Mouse (Mus musculus) embryonic facial prominence, embryonic 13.5 days (tissue): ENCODE results near the gene Rfc5. TPM values are rescaled to one million over a fixed set of nuclear protein-coding genes. Genes with fewer than 3 reads are reported as not detected.
"Not testable (repeated sequence)": the region's sequence is repeated elsewhere in the genome, so short reads cannot be mapped to it uniquely, and the experiment has no call there.

ENCODE experiments used
- ATAC-seq: fragments of 200-750 bp; cut with Nextera tagmentation; 2 replicates; pipeline ENCODE4 v1.8.0; 2017; ENCODE audit warnings: low read depth; ENCODE audit not compliant: insufficient number of reproducible peaks, insufficient read depth, low FRiP score, low TSS enrichment
- H3K27ac ChIP-seq: fragments of 300-500 bp; sonication (generic); 2 replicates; pipeline ENCODE4 v1.5.1; 2015; ENCODE audit warnings: moderate library complexity, mild to moderate bottlenecking, inconsistent platforms
- H3K27me3 ChIP-seq: fragments of 300-500 bp; sonication (generic); 2 replicates; pipeline ENCODE4 v1.6.1; 2015; ENCODE audit warnings: mild to moderate bottlenecking, inconsistent platforms
- H3K36me3 ChIP-seq: fragments of 300-500 bp; sonication (generic); 2 replicates; pipeline ENCODE4 v1.6.1; 2015; ENCODE audit warnings: mild to moderate bottlenecking, inconsistent platforms
- H3K4me1 ChIP-seq: fragments of 300-500 bp; sonication (generic); 2 replicates; pipeline ENCODE4 v1.6.1; 2015; ENCODE audit warnings: inconsistent platforms
- H3K4me2 ChIP-seq: fragments of 300-500 bp; sonication (generic); 2 replicates; pipeline ENCODE4 v1.6.1; 2015; ENCODE audit warnings: moderate library complexity, mild to moderate bottlenecking, inconsistent platforms
- H3K4me3 ChIP-seq: fragments of 300-500 bp; sonication (generic); 2 replicates; pipeline ENCODE4 v1.5.1; 2015; ENCODE audit warnings: mild to moderate bottlenecking, inconsistent platforms
- H3K9ac ChIP-seq: fragments of 300-500 bp; sonication (generic); 2 replicates; pipeline ENCODE4 v1.6.1; 2015; ENCODE audit warnings: mild to moderate bottlenecking, inconsistent platforms
- H3K9me3 ChIP-seq: fragments of 300-500 bp; sonication (generic); 2 replicates; pipeline ENCODE4 v1.6.1; 2016; ENCODE audit warnings: inconsistent platforms
- WGBS: fragments of 180-500 bp; shearing (Covaris S2); methylation state at CpG from one replicate; pipeline ENCODE4 v1.1.7; 2015; ENCODE audit warnings: mixed read lengths; 5-methylcytosine and 5-hydroxymethylcytosine counted together
- polyA plus RNA-seq: library from polyadenylated mRNA; unstranded; fragments of >200 nt; fragmentation: Nextera tagmentation; extraction: Ambion mirVana; gene quantifications from 2 replicates; pipeline ENCODE4 v1.2.1, GENCODE M21; 2015

Rfc5 gene
- 87.7 and 103 TPM in 2 replicates for polyA plus RNA-seq

DNA sequence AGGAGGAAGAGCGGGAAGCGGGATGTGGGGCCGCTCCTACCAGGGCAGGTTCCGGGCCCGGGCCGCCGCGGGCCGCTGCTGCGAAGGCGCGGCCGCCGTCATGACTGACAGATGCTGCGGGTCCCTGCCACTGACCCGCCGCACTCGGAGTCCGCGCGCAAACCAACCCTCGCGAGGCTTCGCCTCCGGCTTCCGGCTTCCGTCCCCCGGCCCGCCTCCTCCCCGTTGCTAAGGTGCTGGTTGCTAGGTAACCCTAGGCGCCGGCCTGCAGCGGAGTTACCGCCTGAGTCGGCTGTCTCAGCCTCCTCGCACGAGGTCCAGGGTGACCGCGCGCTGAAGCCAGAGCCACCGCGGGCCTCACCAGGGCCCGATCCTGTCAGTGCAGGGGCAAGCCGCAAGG, at the start of gene Rfc5:
Gene Rfc5 (minus strand): TSS at position 171 of the 400 bp plus-strand sequence.
- Histone ChIP-seq H3K27me3 (no peaks in the 10 kb centered on the region), H3K27ac (peak within 1 kb of the TSS; percentile 28; the same call in 1 of the 2 replicates), H3K36me3 (peaks cover 26% of the 10 kb centered on the region), H3K9ac (peak within 1 kb of the TSS; percentile 93), H3K9me3 (no peaks in the 10 kb centered on the region; the same call in 1 of the 2 replicates), H3K4me2 (peak within 1 kb of the TSS; percentile 78), H3K4me1 (peaks cover 12% of the 10 kb centered on the region), H3K4me3 (peak within 1 kb of the TSS; percentile 86)
- under 1% methylated on average over 44 of the region's 44 CpGs for WGBS
- peak; percentile 93 for ATAC-seq

DNA sequence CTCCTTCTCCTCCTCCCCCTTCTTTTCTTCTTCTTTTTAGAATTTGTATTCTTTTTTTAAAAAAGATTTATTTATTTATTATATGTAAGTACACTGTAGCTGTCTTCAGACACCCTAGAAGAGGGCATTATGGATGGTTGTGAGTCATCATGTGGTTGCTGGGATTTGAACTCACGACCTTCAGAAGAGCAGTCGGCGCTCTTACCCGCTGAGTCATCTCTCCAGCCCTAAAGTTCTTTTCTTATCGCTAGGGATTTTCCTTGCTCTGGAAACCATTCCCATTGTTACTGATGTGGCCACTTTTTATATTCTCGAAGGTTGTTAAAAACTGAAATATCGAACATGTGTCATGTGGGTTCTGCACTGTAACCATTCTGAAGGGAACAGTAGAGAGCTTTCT, 44.7 kb upstream of the Rfc5 start:
- not testable (repeated sequence) for H3K27me3 ChIP-seq, H3K4me1 ChIP-seq, H3K27ac ChIP-seq, H3K9ac ChIP-seq, H3K4me3 ChIP-seq, H3K4me2 ChIP-seq, H3K9me3 ChIP-seq, ATAC-seq, H3K36me3 ChIP-seq
- WGBS = 90% methylated on average over 7 of the region's 7 CpGs

GRCm38 (mm10) chr5:117417442-117417841, 28.6 kb upstream of the Rfc5 start:
- Histone ChIP-seq H3K27me3 (peaks cover 53% of the 10 kb centered on the region), H3K4me3 (no peak overlapping the region), H3K4me1 (peaks cover 10% of the 10 kb centered on the region; the same call in 1 of the 2 replicates), H3K27ac (no peak overlapping the region), H3K9ac (no peak overlapping the region), H3K9me3 (no peaks in the 10 kb centered on the region), H3K36me3 (no peaks in the 10 kb centered on the region), H3K4me2 (no peak overlapping the region)
- 80% methylated on average over 2 of the region's 2 CpGs for WGBS
- ATAC-seq = no peak

GRCm38 (mm10) chr5:117415011-117415912, 26.4 kb upstream of the Rfc5 start:
- H3K4me3 ChIP-seq = peak overlapping the region; percentile 59; the same call in 1 of the 2 replicates

DNA sequence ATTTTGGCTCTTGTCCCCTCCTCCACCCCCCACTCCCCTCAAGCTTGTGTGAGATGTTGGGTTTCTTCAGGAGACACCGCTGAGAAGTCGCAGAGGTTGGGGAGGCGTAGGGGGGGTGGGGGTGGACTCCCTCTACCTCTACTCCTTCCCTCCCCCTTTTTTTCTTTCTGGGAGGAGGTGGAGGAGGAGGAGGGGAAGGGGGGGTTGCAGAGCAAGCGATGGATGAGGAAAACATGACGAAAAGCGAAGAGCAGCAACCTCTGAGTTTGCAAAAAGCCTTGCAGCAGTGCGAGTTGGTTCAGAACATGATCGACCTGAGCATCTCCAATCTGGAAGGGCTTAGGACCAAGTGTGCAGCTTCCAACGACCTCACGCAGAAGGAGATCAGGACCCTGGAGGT, 25.8 kb upstream of the Rfc5 start:
- 2% methylated on average over 10 of the region's 10 CpGs for WGBS
- Histone ChIP-seq H3K9ac (no peak overlapping the region), H3K4me2 (peak overlapping the region; percentile 99), H3K27ac (no peak overlapping the region), H3K4me3 (peak overlapping the region; percentile 59), H3K4me1 (peaks cover 10% of the 10 kb centered on the region; the same call in 1 of the 2 replicates), H3K27me3 (peaks cover 75% of the 10 kb centered on the region), H3K36me3 (no peaks in the 10 kb centered on the region), H3K9me3 (no peaks in the 10 kb centered on the region)
- no peak for ATAC-seq

More at GRCm38 (mm10) chr5:117415011-117415912, 26.4 kb upstream of the Rfc5 start:
- H3K4me1 ChIP-seq = peaks cover 10% of the 10 kb centered on the region; the same call in 1 of the 2 replicates
- no peaks in the 10 kb centered on the region for H3K9me3 ChIP-seq
- 27% methylated on average over 19 of the region's 19 CpGs for WGBS
- H3K4me2 ChIP-seq = peak overlapping the region; percentile 99
- ATAC-seq = no peak
- H3K27me3 ChIP-seq = peaks cover 72% of the 10 kb centered on the region
- H3K27ac ChIP-seq = no peak overlapping the region
- no peaks in the 10 kb centered on the region for H3K36me3 ChIP-seq
- H3K9ac ChIP-seq = no peak overlapping the region

DNA sequence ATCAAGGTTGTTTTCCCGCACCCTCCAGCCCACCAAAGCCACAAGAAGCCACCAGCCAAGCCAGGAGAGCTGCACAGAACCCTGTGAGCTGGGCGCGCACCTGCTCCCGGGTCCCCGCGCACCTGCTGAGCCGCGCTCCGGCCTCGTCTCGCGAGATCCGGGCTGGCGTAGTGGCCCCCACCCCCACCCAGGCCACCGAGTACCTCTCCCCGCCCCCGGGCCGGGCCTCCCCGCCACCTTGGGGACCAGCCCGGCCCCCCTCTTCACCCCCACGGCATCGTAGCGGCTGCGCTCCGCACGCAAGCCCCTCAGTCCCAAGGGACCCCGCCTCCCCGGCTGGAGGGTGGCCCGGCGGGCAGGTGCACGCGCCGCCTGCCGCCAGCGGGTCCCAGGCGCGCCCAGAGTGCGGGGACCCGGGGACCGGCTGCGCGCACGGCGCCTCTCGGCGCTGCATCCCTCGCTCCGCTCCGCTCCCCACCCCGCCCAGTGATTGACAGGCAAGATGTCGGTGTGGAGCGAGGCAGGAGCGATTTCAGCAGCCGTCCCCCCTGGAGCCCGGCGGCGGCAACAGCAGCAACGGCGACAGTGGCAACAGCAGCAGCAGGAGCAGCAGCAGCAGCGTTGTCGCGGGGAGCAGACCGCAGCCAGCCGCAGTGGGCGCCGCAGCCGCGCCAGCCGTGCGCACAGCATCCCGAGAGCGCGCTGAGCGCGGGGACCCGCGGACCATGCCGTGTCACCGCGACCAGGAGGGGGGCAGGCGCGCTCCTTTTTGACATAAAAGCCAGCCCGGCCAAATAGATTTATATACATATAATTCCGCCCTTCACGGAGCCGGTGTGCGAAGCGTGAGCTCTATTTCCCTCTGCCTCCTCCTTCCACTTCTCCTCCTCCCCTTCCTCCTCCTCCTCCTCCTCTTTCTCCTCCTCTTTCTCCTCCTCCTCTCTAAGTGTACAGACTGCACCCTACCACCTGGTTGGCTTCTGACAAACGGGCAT, 25.0 kb upstream of the Rfc5 start, which contains the start of gene Ksr2:
Gene Ksr2 (plus strand): TSS at position 494 of the 995 bp plus-strand sequence.
- H3K27me3 ChIP-seq = peaks cover 77% of the 10 kb centered on the region
- H3K9ac ChIP-seq = peak within 1 kb of the TSS; percentile 65
- ATAC-seq = peak; percentile 45; the same call in 1 of the 2 replicates
- peaks cover 10% of the 10 kb centered on the region; the same call in 1 of the 2 replicates for H3K4me1 ChIP-seq
- H3K9me3 ChIP-seq = no peaks in the 10 kb centered on the region
- peak within 1 kb of the TSS; percentile 59 for H3K4me3 ChIP-seq
- under 1% methylated on average over 81 of the region's 89 CpGs for WGBS
- 0 out of 2 replicates have a peak within 1 kb of the TSS, but pooled peaks have one; percentile 16 for H3K27ac ChIP-seq
- H3K36me3 ChIP-seq = no peaks in the 10 kb centered on the region
- peak within 1 kb of the TSS; percentile 99 for H3K4me2 ChIP-seq

- H3K27ac ChIP-seq = no peak overlapping the region
- H3K4me3 ChIP-seq = no peak overlapping the region
- WGBS = 69% methylated on average over 6 of the region's 6 CpGs
- peaks cover 10% of the 10 kb centered on the region; the same call in 1 of the 2 replicates for H3K4me1 ChIP-seq
- H3K27me3 ChIP-seq = peaks cover 43% of the 10 kb centered on the region
- no peak for ATAC-seq
- no peaks in the 10 kb centered on the region for H3K36me3 ChIP-seq
- no peak overlapping the region for H3K4me2 ChIP-seq
- H3K9me3 ChIP-seq = no peaks in the 10 kb centered on the region
- no peak overlapping the region for H3K9ac ChIP-seq
These were observed 20.5 kb upstream of the Rfc5 start for GRCm38 (mm10) chr5:117409369-117409768.

GRCm38 (mm10) chr5:117408216-117408615, 19.4 kb upstream of the Rfc5 start:
- no peak overlapping the region for H3K27ac ChIP-seq
- H3K4me1 ChIP-seq = peaks cover under 1% of the 10 kb centered on the region; the same call in 1 of the 2 replicates
- peaks cover 32% of the 10 kb centered on the region for H3K27me3 ChIP-seq
- WGBS = 68% methylated on average over 4 of the region's 4 CpGs
- no peak overlapping the region for H3K4me2 ChIP-seq
- no peaks in the 10 kb centered on the region for H3K9me3 ChIP-seq
- H3K9ac ChIP-seq = no peak overlapping the region
- H3K4me3 ChIP-seq = no peak overlapping the region
- ATAC-seq = no peak
- no peaks in the 10 kb centered on the region for H3K36me3 ChIP-seq

DNA sequence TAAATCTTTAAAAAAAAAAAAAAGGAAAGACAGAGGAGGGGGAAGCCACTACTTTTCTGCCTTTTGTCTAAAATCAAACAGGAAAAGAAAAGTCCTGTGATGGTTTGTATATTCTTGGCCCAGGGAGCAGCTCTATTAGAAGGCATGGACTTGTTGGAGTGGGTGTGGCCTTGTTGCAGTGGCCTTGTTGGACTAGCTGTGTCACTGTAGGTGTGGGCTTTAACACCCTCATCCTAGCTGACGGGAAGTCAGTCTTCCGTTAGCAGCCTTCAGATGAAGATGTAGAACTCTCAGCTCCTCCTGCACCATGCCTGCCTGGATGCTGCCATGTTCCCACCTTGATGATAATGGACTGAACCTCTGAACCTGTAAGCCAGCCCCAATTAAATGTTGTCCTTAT, 15.8 kb upstream of the Rfc5 start:
- H3K4me2 ChIP-seq, ATAC-seq, H3K36me3 ChIP-seq, H3K27me3 ChIP-seq, H3K9me3 ChIP-seq, H3K27ac ChIP-seq, H3K4me3 ChIP-seq, H3K4me1 ChIP-seq, H3K9ac ChIP-seq: not testable (repeated sequence)
- 83% methylated on average over 2 of the region's 2 CpGs for WGBS

DNA sequence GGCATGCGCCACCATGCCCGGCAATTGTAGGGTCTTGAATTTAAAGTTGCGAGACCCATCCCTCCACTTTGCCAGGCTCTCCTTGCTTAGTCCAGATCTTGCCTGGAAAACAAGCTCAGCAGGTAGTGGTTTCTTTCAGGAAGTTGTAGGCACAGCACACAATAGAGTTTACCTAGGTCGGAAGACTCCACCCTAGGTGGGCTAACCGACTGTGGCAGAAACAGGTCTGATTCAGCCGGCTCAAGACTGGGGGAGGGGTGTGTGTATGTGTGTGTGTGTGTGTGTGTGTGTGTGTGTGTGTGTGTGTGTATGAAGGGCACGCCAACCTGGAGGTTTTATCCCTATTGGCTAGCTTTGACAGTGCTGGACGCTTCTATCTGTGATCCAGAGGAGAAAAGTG, 14.8 kb upstream of the Rfc5 start:
- no peaks in the 10 kb centered on the region for H3K36me3 ChIP-seq
- no peak overlapping the region for H3K4me2 ChIP-seq
- no peak overlapping the region for H3K4me3 ChIP-seq
- no peak overlapping the region for H3K27ac ChIP-seq
- 79% methylated on average over 8 of the region's 8 CpGs for WGBS
- H3K4me1 ChIP-seq = no peaks in the 10 kb centered on the region
- H3K9me3 ChIP-seq = no peaks in the 10 kb centered on the region
- ATAC-seq = no peak
- H3K9ac ChIP-seq = no peak overlapping the region
- H3K27me3 ChIP-seq = no peaks in the 10 kb centered on the region

GRCm38 (mm10) chr5:117399281-117399680, 10.4 kb upstream of the Rfc5 start:
- no peak overlapping the region for H3K4me3 ChIP-seq
- H3K4me2 ChIP-seq = no peak overlapping the region
- 70% methylated on average over 9 of the region's 9 CpGs for WGBS
- no peaks in the 10 kb centered on the region for H3K9me3 ChIP-seq
- no peak for ATAC-seq
- 0 out of 2 replicates have a peak, but pooled peaks cover 5% of the 10 kb centered on the region for H3K4me1 ChIP-seq
- H3K27ac ChIP-seq = no peak overlapping the region
- no peaks in the 10 kb centered on the region for H3K27me3 ChIP-seq
- no peaks in the 10 kb centered on the region for H3K36me3 ChIP-seq
- no peak overlapping the region for H3K9ac ChIP-seq
